Mouse (Mus musculus): ENCODE measurements around the gene Exoc7. TPM values are rescaled to one million over a fixed set of nuclear protein-coding genes. Genes with fewer than 3 reads are reported as not detected.

Exoc7 gene
- polyA plus RNA-seq, 1 experiment, result not detected

GRCm38 (mm10) chr11:116298621-116299020 is 8.4 kb downstream of the Exoc7 start:
- 89% methylated on average over 6 of the region's 6 CpGs for WGBS
- Histone ChIP-seq H3K4me3 (ENCODE audit: insufficient read depth, low read depth, low read length) (no peak overlapping the region), H3K27ac (ENCODE audit: insufficient read depth, low read depth, low read length) (no peak overlapping the region), H3K4me1 (ENCODE audit: control insufficient read depth, insufficient read depth, low read length) (no peaks in the 10 kb centered on the region)
- no peak for TF ChIP-seq POLR2A (IDR thresholded peaks at IDR 0.05; ENCODE audit: insufficient read depth, low read depth, low read length)
- no peak for TF ChIP-seq CTCF (IDR thresholded peaks at IDR 0.05; ENCODE audit: insufficient read depth, low read depth, low read length)

GRCm38 (mm10) chr11:116298221-116298620 is 8.8 kb downstream of the Exoc7 start:
- Histone ChIP-seq H3K4me3 (ENCODE audit: insufficient read depth, low read depth, low read length) (no peak overlapping the region), H3K4me1 (ENCODE audit: control insufficient read depth, insufficient read depth, low read length) (no peaks in the 10 kb centered on the region), H3K27ac (ENCODE audit: insufficient read depth, low read depth, low read length) (no peak overlapping the region)
- WGBS, result 93% methylated on average over 11 of the region's 11 CpGs
- TF ChIP-seq POLR2A (IDR thresholded peaks at IDR 0.05; ENCODE audit: insufficient read depth, low read depth, low read length), result no peak
- no peak for TF ChIP-seq CTCF (IDR thresholded peaks at IDR 0.05; ENCODE audit: insufficient read depth, low read depth, low read length)

- no peak for TF ChIP-seq CTCF (IDR thresholded peaks at IDR 0.05; ENCODE audit: insufficient read depth, low read depth, low read length)
- TF ChIP-seq POLR2A (IDR thresholded peaks at IDR 0.05; ENCODE audit: insufficient read depth, low read depth, low read length), result no peak
- WGBS, result 79% methylated on average over 3 of the region's 3 CpGs
- Histone ChIP-seq H3K27ac (ENCODE audit: insufficient read depth, low read depth, low read length) (no peak overlapping the region), H3K4me3 (ENCODE audit: insufficient read depth, low read depth, low read length) (no peak overlapping the region), H3K4me1 (ENCODE audit: control insufficient read depth, insufficient read depth, low read length) (no peaks in the 10 kb centered on the region)
Measured at GRCm38 (mm10) chr11:116297017-116297416, 10.0 kb downstream of the Exoc7 start.

- TF ChIP-seq POLR2A (IDR thresholded peaks at IDR 0.05; ENCODE audit: insufficient read depth, low read depth, low read length) (no peak), CTCF (IDR thresholded peaks at IDR 0.05; ENCODE audit: insufficient read depth, low read depth, low read length) (no peak)
- Histone ChIP-seq H3K27ac (ENCODE audit: insufficient read depth, low read depth, low read length) (no peak overlapping the region), H3K4me1 (ENCODE audit: control insufficient read depth, insufficient read depth, low read length) (no peaks in the 10 kb centered on the region), H3K4me3 (ENCODE audit: insufficient read depth, low read depth, low read length) (no peak overlapping the region)
- WGBS, result 83% methylated on average over 8 of the region's 8 CpGs
Measured at GRCm38 (mm10) chr11:116296191-116296734, 10.8 kb downstream of the Exoc7 start.

GRCm38 (mm10) chr11:116294319-116294718 is 12.7 kb downstream of the Exoc7 start:
- Histone ChIP-seq H3K4me1 (ENCODE audit: control insufficient read depth, insufficient read depth, low read length) (no peaks in the 10 kb centered on the region), H3K27ac (ENCODE audit: insufficient read depth, low read depth, low read length) (no peak overlapping the region), H3K4me3 (ENCODE audit: insufficient read depth, low read depth, low read length) (no peak overlapping the region)
- TF ChIP-seq CTCF (IDR thresholded peaks at IDR 0.05; ENCODE audit: insufficient read depth, low read depth, low read length) (no peak), POLR2A (IDR thresholded peaks at IDR 0.05; ENCODE audit: insufficient read depth, low read depth, low read length) (no peak)
- WGBS, result 28% methylated on average over 5 of the region's 5 CpGs

- H3K4me1 ChIP-seq (ENCODE audit: control insufficient read depth, insufficient read depth, low read length), result no peaks in the 10 kb centered on the region
- WGBS, result 86% methylated on average over 12 of the region's 12 CpGs
- no peak for TF ChIP-seq CTCF (IDR thresholded peaks at IDR 0.05; ENCODE audit: insufficient read depth, low read depth, low read length)
- no peak for TF ChIP-seq POLR2A (IDR thresholded peaks at IDR 0.05; ENCODE audit: insufficient read depth, low read depth, low read length)
- no peak overlapping the region for H3K4me3 ChIP-seq (ENCODE audit: insufficient read depth, low read depth, low read length)
- H3K27ac ChIP-seq (ENCODE audit: insufficient read depth, low read depth, low read length), result no peak overlapping the region
Measured at GRCm38 (mm10) chr11:116293538-116294137, 13.4 kb downstream of the Exoc7 start.

- Histone ChIP-seq H3K4me1 (ENCODE audit: control insufficient read depth, insufficient read depth, low read length) (no peaks in the 10 kb centered on the region), H3K4me3 (ENCODE audit: insufficient read depth, low read depth, low read length) (no peak overlapping the region), H3K27ac (ENCODE audit: insufficient read depth, low read depth, low read length) (no peak overlapping the region)
- TF ChIP-seq POLR2A (IDR thresholded peaks at IDR 0.05; ENCODE audit: insufficient read depth, low read depth, low read length) (no peak), CTCF (IDR thresholded peaks at IDR 0.05; ENCODE audit: insufficient read depth, low read depth, low read length) (no peak)
- 92% methylated on average over 13 of the region's 13 CpGs for WGBS
Measured at GRCm38 (mm10) chr11:116292401-116292800, 14.6 kb downstream of the Exoc7 start.

- Histone ChIP-seq H3K27ac (ENCODE audit: insufficient read depth, low read depth, low read length) (no peak overlapping the region), H3K4me3 (ENCODE audit: insufficient read depth, low read depth, low read length) (no peak overlapping the region), H3K4me1 (ENCODE audit: control insufficient read depth, insufficient read depth, low read length) (no peaks in the 10 kb centered on the region)
- no peak for TF ChIP-seq POLR2A (IDR thresholded peaks at IDR 0.05; ENCODE audit: insufficient read depth, low read depth, low read length)
- no peak for TF ChIP-seq CTCF (IDR thresholded peaks at IDR 0.05; ENCODE audit: insufficient read depth, low read depth, low read length)
- WGBS, result 76% methylated on average over 8 of the region's 8 CpGs
Measured at GRCm38 (mm10) chr11:116290556-116290955, 16.5 kb downstream of the Exoc7 start.

GRCm38 (mm10) chr11:116287351-116287750 is 19.7 kb downstream of the Exoc7 start:
- Histone ChIP-seq H3K4me3 (ENCODE audit: insufficient read depth, low read depth, low read length) (no peak overlapping the region), H3K27ac (ENCODE audit: insufficient read depth, low read depth, low read length) (no peak overlapping the region), H3K4me1 (ENCODE audit: control insufficient read depth, insufficient read depth, low read length) (peaks cover 5% of the 10 kb centered on the region; the same call in 1 of the 2 replicates)
- TF ChIP-seq POLR2A (IDR thresholded peaks at IDR 0.05; ENCODE audit: insufficient read depth, low read depth, low read length) (no peak), CTCF (IDR thresholded peaks at IDR 0.05; ENCODE audit: insufficient read depth, low read depth, low read length) (no peak)
- WGBS, result 79% methylated on average over 5 of the region's 5 CpGs

All from olfactory bulb, adult 2 months (tissue).